Mouse (Mus musculus): ENCODE results near the gene Depp1.

- TF ChIP-seq POLR2A (IDR thresholded peaks at IDR 0.05; ENCODE audit: insufficient read length, low read depth) (no peak), POLR2AphosphoS2 (IDR thresholded peaks at IDR 0.05; ENCODE audit: insufficient read length, low read depth) (no peak), USF1 (IDR thresholded peaks at IDR 0.05; ENCODE audit: low read depth) (no peak), MAX (IDR thresholded peaks at IDR 0.05; ENCODE audit: low read depth) (no peak), E2F4 (IDR thresholded peaks at IDR 0.05; ENCODE audit: insufficient read depth) (no peak), TCF12 (IDR thresholded peaks at IDR 0.05; ENCODE audit: insufficient read depth, poor library complexity, severe bottlenecking) (no peak), TCF3 (IDR thresholded peaks at IDR 0.05; ENCODE audit: insufficient read length, low read depth) (no peak), MYOG (IDR thresholded peaks at IDR 0.05; ENCODE audit: control insufficient read depth in 1 of 3, insufficient read depth in 1 of 3, insufficient read length in 2 of 3, low read depth in 2 of 3) (no peak), SRF (IDR thresholded peaks at IDR 0.05; ENCODE audit: control insufficient read depth, insufficient read length, low read depth) (no peak), REST (IDR thresholded peaks at IDR 0.05; ENCODE audit: insufficient read depth, insufficient read length) (no peak), CEBPB (IDR thresholded peaks at IDR 0.05; ENCODE audit: insufficient read depth, poor library complexity, severe bottlenecking) (no peak), MYOD1 (IDR thresholded peaks at IDR 0.05; ENCODE audit: control insufficient read depth in 1 of 3, insufficient read length in 2 of 3, low read depth in 2 of 3) (no peak)
Measured at GRCm38 (mm10) chr6:116668682-116669470, 18.5 kb downstream of the Depp1 start.

Data from myocyte (in vitro differentiated cells).